Mouse (Mus musculus) testis, adult 2 months (tissue): ENCODE data around the gene Rnf130. TPM values are rescaled to one million over a fixed set of nuclear protein-coding genes. Genes with fewer than 3 reads are reported as not detected.

Experiments
- H3K27ac ChIP-seq: fragments of 200-500 bp; 2 replicates; pipeline ENCODE4 v1.5.1; 2012; ENCODE audit warnings: low read depth, low read length; ENCODE audit not compliant: control insufficient read depth, insufficient read depth
- H3K27me3 ChIP-seq: fragments of 200-500 bp; 2 replicates; pipeline ENCODE4 v1.6.1; 2012; ENCODE audit warnings: mild to moderate bottlenecking, low read length, moderate library complexity; ENCODE audit not compliant: control insufficient read depth, insufficient read depth
- H3K36me3 ChIP-seq: fragments of 200-500 bp; 2 replicates; pipeline ENCODE4 v1.6.1; 2012; ENCODE audit warnings: mild to moderate bottlenecking, low read length; ENCODE audit not compliant: control insufficient read depth, insufficient read depth
- H3K4me1 ChIP-seq: fragments of 200-500 bp; 2 replicates; pipeline ENCODE4 v1.6.1; 2012; ENCODE audit warnings: low read length; ENCODE audit not compliant: control insufficient read depth, insufficient read depth
- H3K4me3 ChIP-seq: fragments of 200-500 bp; 2 replicates; pipeline ENCODE4 v1.5.1; 2012; ENCODE audit warnings: low read depth, mild to moderate bottlenecking, low read length, moderate library complexity, mixed read lengths; ENCODE audit not compliant: control insufficient read depth
- CTCF ChIP-seq: fragments of 200-500 bp; IDR thresholded peaks from 2 replicates; pipeline ENCODE4 v1.5.1; 2012; ENCODE audit warnings: low read depth, mild to moderate bottlenecking, inconsistent platforms, low read length, moderate library complexity; ENCODE audit not compliant: control insufficient read depth, insufficient read depth, insufficient replicate concordance
- POLR2A ChIP-seq: fragments of 200-500 bp; IDR thresholded peaks from 2 replicates; pipeline ENCODE4 v1.6.1; 2012; ENCODE audit warnings: low read depth, mild to moderate bottlenecking, inconsistent platforms, low read length, moderate library complexity; ENCODE audit not compliant: control insufficient read depth
- polyA plus RNA-seq: library from polyadenylated mRNA; depleted of rRNA; stranded (reverse); fragments of >200 nt; gene quantifications from 2 replicates; pipeline ENCODE4 v1.2.3, GENCODE M21; 2012

Rnf130 gene
- polyA plus RNA-seq, 1 experiment, result 12.1 TPM

DNA sequence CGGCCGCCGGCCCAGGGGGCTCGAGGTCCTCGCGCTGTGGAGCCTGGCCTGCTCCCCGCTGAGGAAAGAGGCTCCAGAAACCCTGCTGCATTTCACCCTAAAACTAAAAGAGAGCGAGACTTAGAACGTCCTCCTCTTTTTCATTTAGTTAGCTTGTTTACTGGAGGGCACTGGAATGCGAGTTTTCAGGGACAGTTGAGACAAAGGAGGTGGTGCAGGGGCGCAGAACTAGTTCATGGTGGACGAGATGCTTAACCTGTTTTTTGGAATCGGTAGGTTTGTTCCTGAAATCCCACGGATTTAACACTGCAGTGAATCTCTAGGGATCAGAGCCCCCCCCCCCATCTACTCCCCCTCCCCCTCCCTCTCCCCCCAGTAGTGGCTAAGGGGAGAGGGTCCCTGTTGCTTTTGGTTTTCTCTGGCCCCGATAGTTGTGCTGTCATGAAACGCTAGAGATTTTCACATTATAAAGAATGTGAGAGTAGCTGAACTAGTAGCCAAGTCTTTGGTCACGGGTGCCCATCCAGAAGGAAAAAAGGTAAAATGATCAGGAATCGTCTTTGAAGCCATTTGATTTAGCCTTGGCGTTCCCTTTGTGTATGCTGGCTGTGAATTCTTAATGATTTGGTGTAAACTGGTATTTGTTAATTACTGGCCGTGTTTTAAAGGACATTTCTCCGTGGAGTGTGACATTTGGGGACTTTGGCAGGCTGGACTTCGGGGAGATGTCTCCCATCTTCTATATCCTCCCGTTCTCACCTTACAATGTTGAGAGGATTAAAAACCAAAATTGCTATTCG, 775 bp downstream of the Rnf130 start:
- Histone ChIP-seq H3K36me3 (no peaks in the 10 kb centered on the region), H3K27me3 (no peaks in the 10 kb centered on the region), H3K4me1 (peaks cover 3% of the 10 kb centered on the region), H3K27ac (peak overlapping the region; percentile 61), H3K4me3 (peak overlapping the region; percentile 97)
- no peak for TF ChIP-seq CTCF
- TF ChIP-seq POLR2A, result no peak

DNA sequence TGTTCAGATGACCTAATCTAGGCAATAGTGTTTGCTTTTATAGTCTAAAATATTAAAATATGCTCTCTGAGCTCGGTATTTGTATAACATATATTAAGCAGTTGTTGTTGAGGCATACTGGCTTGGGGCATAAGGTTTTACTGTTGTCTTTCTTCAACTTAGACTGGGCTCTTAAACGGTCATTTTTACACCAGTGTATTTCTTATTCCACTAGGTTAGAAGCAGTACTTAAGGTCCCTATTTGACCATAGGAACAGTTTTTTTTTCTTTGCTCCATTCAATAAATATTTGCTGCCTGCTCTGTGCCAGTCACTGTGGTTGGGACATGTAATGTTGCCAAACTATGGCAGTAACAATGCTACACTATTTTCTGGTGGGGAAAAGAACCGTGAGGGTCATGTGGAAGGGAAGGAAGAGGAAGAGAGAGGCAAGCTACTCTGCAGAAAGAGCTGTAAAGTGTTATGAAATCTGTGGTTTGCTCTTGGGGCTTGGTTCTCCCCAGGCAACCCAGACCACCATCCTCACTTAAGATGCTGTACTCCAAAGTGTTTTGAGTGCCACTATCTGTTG, 1.5 kb downstream of the Rnf130 start:
- H3K36me3 ChIP-seq, result no peaks in the 10 kb centered on the region
- no peak overlapping the region; the same call in 1 of the 2 replicates for H3K4me3 ChIP-seq
- H3K4me1 ChIP-seq, result peaks cover 3% of the 10 kb centered on the region
- H3K27me3 ChIP-seq, result no peaks in the 10 kb centered on the region
- no peak overlapping the region for H3K27ac ChIP-seq
- no peak for TF ChIP-seq POLR2A
- no peak for TF ChIP-seq CTCF

DNA sequence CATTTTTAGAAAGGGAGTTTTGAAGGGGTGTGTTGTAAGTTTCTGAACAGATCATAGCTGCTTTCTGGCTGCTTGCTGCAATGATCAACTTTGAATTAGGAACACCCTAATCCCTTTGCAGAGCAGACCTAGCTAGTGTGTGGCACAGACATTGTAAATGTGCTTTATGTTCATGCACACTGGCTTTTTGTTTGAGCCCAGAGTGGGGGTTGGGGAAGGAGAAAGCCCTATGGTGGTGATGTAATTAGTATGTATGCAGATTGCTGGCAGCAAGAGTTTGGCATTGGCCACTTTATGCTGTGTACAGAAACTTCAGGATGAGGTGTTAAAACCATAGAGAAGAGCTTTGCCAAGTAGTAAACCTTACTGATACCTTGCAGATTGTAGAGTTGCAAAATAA, 3.3 kb downstream of the Rnf130 start:
- no peak overlapping the region for H3K4me3 ChIP-seq
- H3K27ac ChIP-seq, result no peak overlapping the region
- H3K36me3 ChIP-seq, result no peaks in the 10 kb centered on the region
- TF ChIP-seq CTCF (no peak), POLR2A (no peak)
- H3K4me1 ChIP-seq, result peaks cover 5% of the 10 kb centered on the region
- no peaks in the 10 kb centered on the region for H3K27me3 ChIP-seq

DNA sequence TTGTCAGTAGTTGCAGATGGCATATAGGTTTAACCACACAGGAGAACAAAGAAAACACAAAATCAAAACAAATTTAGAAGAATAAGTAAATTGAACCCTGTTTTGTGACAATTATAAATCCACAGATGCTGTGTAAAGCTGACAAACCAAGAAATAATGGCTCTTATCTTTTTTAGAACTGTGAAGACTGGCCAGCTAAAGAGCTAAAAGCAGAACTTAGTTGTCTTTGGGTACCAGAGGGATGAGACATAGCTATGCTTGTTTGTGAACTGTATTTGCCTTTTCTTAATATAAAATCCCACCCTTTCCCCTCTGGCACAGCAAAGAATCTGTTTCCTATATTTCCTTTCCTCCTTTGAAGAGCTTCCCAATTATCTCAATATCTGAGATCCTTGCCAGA, 9.0 kb downstream of the Rnf130 start:
- TF ChIP-seq POLR2A (no peak), CTCF (no peak)
- Histone ChIP-seq H3K4me1 (peaks cover 2% of the 10 kb centered on the region), H3K4me3 (no peak overlapping the region), H3K27ac (no peak overlapping the region), H3K36me3 (no peaks in the 10 kb centered on the region), H3K27me3 (no peaks in the 10 kb centered on the region)

DNA sequence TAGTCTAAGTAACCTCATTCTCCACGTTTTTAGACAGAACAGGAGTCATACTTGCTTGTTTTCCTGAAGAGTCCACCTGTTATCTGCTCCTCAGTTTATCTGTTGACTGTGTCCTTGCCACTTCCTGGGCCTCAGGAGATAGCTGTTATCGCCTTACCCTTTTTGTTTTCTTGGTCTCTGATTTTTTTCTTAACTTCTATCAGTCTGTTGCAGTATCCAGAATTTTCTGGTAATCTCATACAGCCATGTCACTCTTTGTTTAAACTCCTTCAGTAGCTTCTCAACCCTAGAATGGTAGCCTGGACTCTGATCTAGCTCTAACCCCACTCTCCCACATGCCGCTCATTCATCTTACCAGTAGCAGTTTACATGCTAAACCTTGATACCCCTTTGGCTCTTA, 10.6 kb downstream of the Rnf130 start:
- H3K4me1 ChIP-seq, result peaks cover 2% of the 10 kb centered on the region
- no peaks in the 10 kb centered on the region for H3K36me3 ChIP-seq
- TF ChIP-seq POLR2A (no peak), CTCF (no peak)
- no peaks in the 10 kb centered on the region for H3K27me3 ChIP-seq
- H3K4me3 ChIP-seq, result no peak overlapping the region
- H3K27ac ChIP-seq, result no peak overlapping the region

DNA sequence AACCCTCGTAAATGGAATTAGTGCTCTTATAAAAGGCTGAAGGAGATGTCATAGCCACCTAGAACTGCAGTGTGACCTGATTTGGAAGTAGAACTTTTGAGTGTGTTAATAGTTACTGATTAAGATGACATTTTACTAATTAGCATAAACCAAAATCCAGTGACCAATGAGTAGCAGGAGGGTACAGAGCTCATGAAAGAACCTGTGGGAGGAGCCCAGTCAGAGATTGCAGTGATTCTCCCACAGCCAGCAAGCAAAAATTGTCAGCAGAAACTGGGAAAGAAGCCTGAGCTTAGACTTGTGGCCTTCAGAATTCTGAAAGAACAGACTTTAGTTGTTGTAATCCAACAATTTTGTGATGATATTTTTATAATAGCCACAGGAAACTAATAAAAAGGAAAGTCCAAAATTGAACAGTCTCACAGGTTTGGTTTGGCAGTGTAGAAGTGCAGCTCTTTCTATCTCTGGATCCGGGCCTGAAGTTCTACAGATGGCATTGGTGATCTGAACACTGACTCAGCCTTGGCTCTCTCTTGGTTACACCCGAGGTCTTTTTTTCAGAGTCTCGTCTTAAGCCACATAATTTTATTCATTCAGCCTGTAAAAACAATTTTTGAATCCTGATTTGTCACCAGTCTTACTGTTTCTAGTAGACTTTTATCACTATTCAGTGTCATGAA, 11.8 kb downstream of the Rnf130 start:
- no peaks in the 10 kb centered on the region; the same call in 1 of the 2 replicates for H3K4me1 ChIP-seq
- TF ChIP-seq CTCF (no peak), POLR2A (no peak)
- H3K36me3 ChIP-seq, result no peaks in the 10 kb centered on the region
- no peaks in the 10 kb centered on the region for H3K27me3 ChIP-seq
- H3K27ac ChIP-seq, result no peak overlapping the region; the same call in 1 of the 2 replicates
- no peak overlapping the region for H3K4me3 ChIP-seq

DNA sequence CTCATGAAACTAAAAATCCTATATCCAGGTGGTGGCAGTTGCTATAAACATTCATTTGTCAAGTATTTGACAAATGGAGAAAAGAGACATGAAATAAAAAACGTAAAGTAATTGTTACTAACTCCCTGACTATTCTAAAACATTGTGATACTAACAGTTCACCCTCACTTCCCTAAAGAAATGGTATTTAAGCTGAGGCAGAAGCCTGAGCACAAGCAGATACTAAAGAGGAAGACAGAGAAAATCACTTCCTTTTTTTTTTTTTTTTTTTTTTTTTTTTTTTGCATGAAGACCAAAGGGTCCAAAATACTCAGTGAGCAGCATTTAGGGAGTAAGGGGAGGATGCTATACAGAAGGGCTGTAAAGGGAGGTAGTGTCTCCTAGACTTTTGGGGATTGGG, 13.6 kb downstream of the Rnf130 start:
- H3K4me3 ChIP-seq, result no peak overlapping the region; the same call in 1 of the 2 replicates
- H3K4me1 ChIP-seq, result no peaks in the 10 kb centered on the region; the same call in 1 of the 2 replicates
- no peak overlapping the region for H3K27ac ChIP-seq
- H3K36me3 ChIP-seq, result no peaks in the 10 kb centered on the region
- no peaks in the 10 kb centered on the region for H3K27me3 ChIP-seq
- TF ChIP-seq POLR2A (no peak), CTCF (no peak)
